Mouse (Mus musculus) hindbrain, embryonic 10.5 days (tissue): Measurements from ENCODE around the gene Ptrhd1. TPM values are rescaled to one million over a fixed set of nuclear protein-coding genes. Genes with fewer than 3 reads are reported as not detected.

Experiments used
- DNase-seq: peaks from one replicate; pipeline ENCODE4 v3.0.0-alpha.2; 2017; ENCODE audit warnings: low spot score
- H3K27ac ChIP-seq: fragments of 300-500 bp; sonication (generic); 2 replicates; pipeline ENCODE4 v1.5.1; 2016; ENCODE audit warnings: mild to moderate bottlenecking, moderate library complexity
- H3K27me3 ChIP-seq: fragments of 300-500 bp; sonication (generic); 2 replicates; pipeline ENCODE4 v1.6.1; 2016; ENCODE audit warnings: mild to moderate bottlenecking; ENCODE audit not compliant: poor library complexity, insufficient read depth, severe bottlenecking
- H3K36me3 ChIP-seq: fragments of 300-500 bp; sonication (generic); 2 replicates; pipeline ENCODE4 v1.6.1; 2016; ENCODE audit warnings: mild to moderate bottlenecking, moderate library complexity
- H3K4me1 ChIP-seq: fragments of 300-500 bp; sonication (generic); replicated peaks from 2 replicates; pipeline ENCODE4 v1.6.1; 2016; ENCODE audit warnings: mild to moderate bottlenecking
- H3K4me3 ChIP-seq: fragments of 300-500 bp; sonication (generic); 2 replicates; pipeline ENCODE4 v1.5.1; 2016; ENCODE audit warnings: mild to moderate bottlenecking, moderate library complexity
- H3K9me3 ChIP-seq: fragments of 300-500 bp; sonication (generic); 2 replicates; pipeline ENCODE4 v1.6.1; 2016; ENCODE audit warnings: mild to moderate bottlenecking, moderate library complexity
- WGBS: fragments of 180-500 bp; shearing (Covaris S2); methylation state at CpG from one replicate; pipeline ENCODE4 v1.1.7; 2016; 5-methylcytosine and 5-hydroxymethylcytosine counted together
- polyA plus RNA-seq: library from polyadenylated mRNA; unstranded; fragments of >200 nt; fragmentation: Nextera tagmentation; extraction: Ambion mirVana; gene quantifications from 2 replicates; pipeline ENCODE4 v1.2.1, GENCODE M21; 2016

The Ptrhd1 gene
- polyA plus RNA-seq, 1 experiment from 2014 or later = 7.1 TPM

DNA sequence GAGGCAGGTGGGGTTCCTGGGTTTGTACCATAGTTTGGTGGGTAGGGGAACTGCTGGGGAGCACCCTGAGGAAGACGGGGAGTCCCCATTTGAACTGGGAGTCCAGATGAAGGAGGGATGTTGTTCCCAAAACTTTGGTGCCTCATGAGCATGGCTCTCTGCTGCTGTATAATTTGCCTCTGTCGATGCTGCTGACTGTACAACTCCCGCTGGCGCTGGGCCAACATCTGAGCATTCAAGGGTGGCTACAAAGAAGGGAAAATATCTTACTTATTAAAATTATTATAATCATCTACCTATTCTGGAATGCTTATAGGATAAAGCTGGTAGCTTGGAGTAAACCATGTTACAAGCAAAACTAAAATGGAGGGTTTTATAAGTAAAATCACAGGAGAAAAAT, 33.9 kb downstream of the Ptrhd1 start:
- H3K4me3 ChIP-seq = no peak overlapping the region
- peaks cover 20% of the 10 kb centered on the region for H3K36me3 ChIP-seq
- H3K27me3 ChIP-seq = no peaks in the 10 kb centered on the region
- H3K9me3 ChIP-seq = no peaks in the 10 kb centered on the region
- no peak overlapping the region for H3K27ac ChIP-seq
- H3K4me1 ChIP-seq = no peaks in the 10 kb centered on the region
- 94% methylated on average over 4 of the region's 4 CpGs for WGBS
- no peak for DNase-seq

DNA sequence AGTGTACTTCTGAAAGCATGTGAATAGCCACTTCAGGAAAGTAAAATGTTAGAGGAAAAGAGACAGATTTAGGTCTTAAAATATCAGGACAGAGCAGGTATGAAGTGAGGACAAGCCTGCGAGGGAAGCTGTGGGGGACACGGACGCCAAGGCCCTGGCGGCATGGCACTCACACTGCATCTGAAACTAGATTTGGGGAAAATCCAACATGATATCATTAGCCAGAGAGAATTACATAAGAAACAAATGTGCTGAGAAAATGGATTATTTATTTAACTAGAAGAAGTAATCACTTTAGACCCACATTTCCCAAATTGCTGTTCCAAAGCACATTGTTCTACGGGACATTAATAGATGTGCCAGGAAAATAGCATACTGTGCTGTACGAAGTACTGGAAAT, 37.3 kb downstream of the Ptrhd1 start:
- no peaks in the 10 kb centered on the region for H3K9me3 ChIP-seq
- no peak overlapping the region for H3K4me3 ChIP-seq
- no peak for DNase-seq
- H3K36me3 ChIP-seq = peaks cover 28% of the 10 kb centered on the region
- H3K27me3 ChIP-seq = no peaks in the 10 kb centered on the region
- WGBS = 93% methylated on average over 6 of the region's 6 CpGs
- H3K4me1 ChIP-seq = no peaks in the 10 kb centered on the region
- H3K27ac ChIP-seq = no peak overlapping the region

DNA sequence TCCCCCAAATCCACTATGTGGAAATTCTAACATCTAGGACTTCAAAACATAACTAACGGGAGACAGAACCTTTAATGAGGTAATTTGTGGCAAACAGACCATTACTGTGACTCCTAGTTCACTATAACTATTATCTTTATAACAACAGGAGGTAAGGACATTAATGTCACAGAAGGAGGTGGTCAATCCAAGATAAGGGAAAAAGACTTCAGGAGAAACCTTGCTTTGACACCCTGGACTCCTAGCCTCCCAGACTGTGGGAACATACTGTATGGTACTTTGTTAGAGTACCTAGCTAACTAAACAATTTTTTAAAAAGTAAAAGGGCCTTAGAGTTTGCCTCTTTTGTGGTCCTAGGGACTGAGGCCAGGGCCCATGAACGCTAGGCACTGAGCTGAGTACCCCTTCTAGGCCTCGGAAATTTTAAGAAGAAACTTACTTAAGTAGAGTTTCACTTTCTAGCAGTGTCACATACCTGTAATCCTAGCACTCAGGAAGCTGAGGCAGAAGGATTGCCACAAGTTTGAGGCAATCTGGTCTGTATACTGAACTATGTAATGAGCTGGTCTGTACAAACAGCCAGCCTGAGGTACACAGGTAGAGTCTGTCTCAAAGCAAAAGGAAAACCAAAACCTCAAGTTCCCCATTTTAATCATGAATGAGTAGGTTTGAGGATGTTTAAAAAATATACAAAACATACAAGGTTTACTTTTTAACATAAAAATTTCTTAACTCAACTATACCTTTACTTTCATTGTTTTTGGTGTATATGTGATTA, 45.3 kb downstream of the Ptrhd1 start:
- Histone ChIP-seq H3K4me1 (no peaks in the 10 kb centered on the region), H3K27me3 (no peaks in the 10 kb centered on the region), H3K27ac (no peak overlapping the region), H3K9me3 (no peaks in the 10 kb centered on the region), H3K36me3 (peaks cover 10% of the 10 kb centered on the region), H3K4me3 (no peak overlapping the region)
- 91% methylated on average over 3 of the region's 3 CpGs for WGBS
- no peak for DNase-seq

DNA sequence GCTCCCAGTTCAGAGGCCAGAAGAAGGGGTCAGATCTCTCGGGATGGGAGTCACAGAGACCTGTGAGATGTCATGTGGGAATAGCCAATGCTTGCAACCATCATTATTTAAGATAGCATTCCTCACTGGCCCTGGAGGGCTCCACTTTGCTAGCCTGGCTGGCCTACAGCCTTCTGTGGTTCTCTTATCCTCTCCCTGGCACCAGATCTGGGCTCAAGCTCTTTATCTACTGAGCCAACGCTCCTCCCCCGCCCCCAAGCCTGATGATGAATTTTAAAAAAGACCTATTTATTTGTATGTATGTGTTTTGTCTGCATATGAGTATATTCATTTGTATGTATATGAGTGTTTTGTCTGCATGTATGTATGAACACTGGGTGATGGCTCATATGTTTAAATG, 46.1 kb downstream of the Ptrhd1 start:
- no peak for DNase-seq
- WGBS = 94% methylated on average over 3 of the region's 3 CpGs
- H3K4me3 ChIP-seq = no peak overlapping the region
- peaks cover 3% of the 10 kb centered on the region for H3K36me3 ChIP-seq
- no peaks in the 10 kb centered on the region for H3K27me3 ChIP-seq
- H3K27ac ChIP-seq = no peak overlapping the region
- no peaks in the 10 kb centered on the region for H3K9me3 ChIP-seq
- H3K4me1 ChIP-seq = no peaks in the 10 kb centered on the region

DNA sequence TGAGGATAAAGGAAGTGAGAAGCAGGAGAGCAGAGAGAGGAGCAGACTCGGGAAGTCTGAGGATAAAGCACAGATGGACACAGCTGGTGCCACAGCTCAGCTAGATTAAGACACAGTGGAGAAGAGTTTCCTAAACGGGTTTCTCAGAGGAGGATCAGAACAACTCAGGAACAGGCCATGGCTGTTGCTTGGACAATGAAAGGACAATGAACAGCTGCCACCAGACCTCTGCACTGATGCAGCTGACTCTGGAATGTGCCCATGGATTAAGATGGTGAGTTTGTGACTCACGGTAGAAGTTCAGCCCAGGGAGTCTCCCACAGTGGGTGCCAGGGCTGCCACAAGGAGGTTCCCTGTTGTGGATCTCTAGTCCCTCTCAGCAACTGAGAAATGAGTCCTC, 51.4 kb downstream of the Ptrhd1 start:
- Histone ChIP-seq H3K4me1 (no peaks in the 10 kb centered on the region), H3K9me3 (no peaks in the 10 kb centered on the region), H3K27me3 (no peaks in the 10 kb centered on the region), H3K4me3 (no peak overlapping the region), H3K27ac (no peak overlapping the region), H3K36me3 (no peaks in the 10 kb centered on the region)
- 45% methylated on average over 3 of the region's 3 CpGs for WGBS
- DNase-seq = no peak

Other genes starting within 250 kb of the Ptrhd1 start
- 10.6 and 16.5 TPM in 2 replicates for gene Efr3b, start 195.1 kb upstream of the Ptrhd1 start, polyA plus RNA-seq
- 10.5 and 10.8 TPM in 2 replicates for gene Dnajc27, start 151.4 kb upstream of the Ptrhd1 start, polyA plus RNA-seq
- gene Adcy3, start 100.9 kb upstream of the Ptrhd1 start, polyA plus RNA-seq = 4.8 and 4.9 TPM in 2 replicates
- gene Cenpo, start 267 bp downstream of the Ptrhd1 start, polyA plus RNA-seq = 19.6 and 21.2 TPM in 2 replicates
- 2.6 and 2.8 TPM in 2 replicates for gene Ncoa1, start 243.2 kb downstream of the Ptrhd1 start, polyA plus RNA-seq